Mouse (Mus musculus) spleen, adult 2 months (tissue): ENCODE measurements around the gene Sorbs1.
"Not testable (repeated sequence)": the region's sequence is repeated elsewhere in the genome, so short reads cannot be mapped to it uniquely, and the experiment has no call there.

Experiments
- CTCF ChIP-seq: fragments of 200-500 bp; IDR thresholded peaks from 2 replicates; pipeline ENCODE4 v1.5.1; 2011; ENCODE audit warnings: mild to moderate bottlenecking, inconsistent platforms; ENCODE audit not compliant: insufficient read depth, insufficient read length, insufficient replicate concordance; ENCODE audit errors: extremely low read depth
- POLR2A ChIP-seq: fragments of 200-500 bp; IDR thresholded peaks from 2 replicates; pipeline ENCODE4 v1.6.1; 2011; ENCODE audit warnings: low read depth, low read length, inconsistent platforms

DNA sequence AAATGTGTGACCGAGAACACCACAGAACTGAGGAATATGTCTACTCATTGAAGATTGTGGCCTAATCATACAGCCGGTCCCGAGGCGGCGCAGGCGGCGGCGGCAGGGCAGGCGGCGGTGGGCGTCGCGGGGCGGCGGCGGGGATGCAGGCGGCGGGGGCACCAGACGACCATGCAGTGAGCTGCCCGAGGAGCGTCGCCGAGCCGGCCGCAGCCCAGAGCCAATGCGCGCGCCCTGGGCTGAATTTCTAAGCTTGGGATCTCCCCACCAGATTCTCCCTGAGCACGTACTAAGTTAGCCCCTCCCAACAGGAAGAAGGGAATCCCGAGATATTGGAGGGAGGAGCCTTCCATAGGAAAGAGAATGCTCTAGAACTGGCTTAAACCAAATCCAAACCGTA is 47.9 kb upstream of the Sorbs1 start:
- not testable (repeated sequence) for TF ChIP-seq POLR2A, CTCF
